Mouse (Mus musculus): ENCODE measurements at regions not wholly inside any gene's neighbourhood (a gene's known extent, or its start where the extent isn't known, plus 50 kb on each side); places are given as distances from the start of the nearest gene placed in this dataset.

- DNase-seq, result no peak
Measured at GRCm38 (mm10) chr2:50520169-50520568, 223.6 kb upstream of the Mmadhc start.

GRCm38 (mm10) chr2:50519129-50519504, 222.5 kb upstream of the Mmadhc start:
- no peak for DNase-seq

- no peak for DNase-seq
Measured at GRCm38 (mm10) chr2:50518371-50519128, 221.9 kb upstream of the Mmadhc start.

- DNase-seq, result no peak
Measured at GRCm38 (mm10) chr2:50513276-50513675, 216.7 kb upstream of the Mmadhc start.

GRCm38 (mm10) chr2:50498713-50499112, 202.1 kb upstream of the Mmadhc start:
- DNase-seq, result no peak

GRCm38 (mm10) chr2:50496057-50496433, 199.4 kb upstream of the Mmadhc start:
- DNase-seq, result no peak

GRCm38 (mm10) chr2:50495141-50496056, 198.8 kb upstream of the Mmadhc start:
- no peak for DNase-seq

- DNase-seq, result no peak
Measured at GRCm38 (mm10) chr2:50493597-50494335, 197.2 kb upstream of the Mmadhc start.

- no peak for DNase-seq
Measured at GRCm38 (mm10) chr2:50463799-50464198, 167.2 kb upstream of the Mmadhc start.

- DNase-seq, result no peak
Measured at GRCm38 (mm10) chr2:50462378-50462777, 165.8 kb upstream of the Mmadhc start.

GRCm38 (mm10) chr2:50456654-50457053, 160.1 kb upstream of the Mmadhc start:
- no peak for DNase-seq

- no peak for DNase-seq
Measured at GRCm38 (mm10) chr2:50448117-50448516, 151.5 kb upstream of the Mmadhc start.

- no peak for DNase-seq
Measured at GRCm38 (mm10) chr2:50445963-50446485, 149.4 kb upstream of the Mmadhc start.

- no peak for DNase-seq
Measured at GRCm38 (mm10) chr2:50440333-50440732, 143.7 kb upstream of the Mmadhc start.

GRCm38 (mm10) chr2:50433166-50433565, 136.6 kb upstream of the Mmadhc start:
- DNase-seq, result no peak

- no peak for DNase-seq
Measured at GRCm38 (mm10) chr2:50425151-50425550, 128.6 kb upstream of the Mmadhc start.

GRCm38 (mm10) chr2:50419648-50420047, 123.0 kb upstream of the Mmadhc start:
- DNase-seq, result no peak

GRCm38 (mm10) chr2:50417643-50418042, 121.0 kb upstream of the Mmadhc start:
- no peak for DNase-seq

GRCm38 (mm10) chr2:50417135-50417534, 120.5 kb upstream of the Mmadhc start:
- DNase-seq, result no peak

- no peak for DNase-seq
Measured at GRCm38 (mm10) chr2:50416056-50416455, 119.5 kb upstream of the Mmadhc start.

GRCm38 (mm10) chr2:50405932-50406331, 109.3 kb upstream of the Mmadhc start:
- DNase-seq, result no peak

- no peak for DNase-seq
Measured at GRCm38 (mm10) chr2:50403106-50403505, 106.5 kb upstream of the Mmadhc start.

GRCm38 (mm10) chr2:50398576-50398975, 102.0 kb upstream of the Mmadhc start:
- no peak for DNase-seq

All from right cerebral cortex, postnatal 25 days (tissue).